Mouse (Mus musculus) ovary, postnatal 10 days (tissue): Measurements from ENCODE around the gene Wdr17.

Source experiments
- DNase-seq: peaks from one replicate; pipeline ENCODE4 v3.0.0; 2022; ENCODE audit warnings: low spot score

Gene Wdr17

GRCm38 (mm10) chr8:54597386-54597785, 289.6 kb downstream of the Wdr17 start:
- no peak for DNase-seq

GRCm38 (mm10) chr8:54596940-54597339, 290.0 kb downstream of the Wdr17 start:
- no peak for DNase-seq

- no peak for DNase-seq
Measured at GRCm38 (mm10) chr8:54596051-54596450, 290.9 kb downstream of the Wdr17 start.

- DNase-seq = no peak
Measured at GRCm38 (mm10) chr8:54594634-54595033, 292.4 kb downstream of the Wdr17 start.

- DNase-seq = no peak
Measured at GRCm38 (mm10) chr8:54582886-54583285, 304.1 kb downstream of the Wdr17 start.

GRCm38 (mm10) chr8:54581436-54581835, 305.5 kb downstream of the Wdr17 start:
- DNase-seq = no peak
